Mouse (Mus musculus): Measurements from ENCODE around the gene Rassf4. TPM values are rescaled to one million over a fixed set of nuclear protein-coding genes. Genes with fewer than 3 reads are reported as not detected.

Gene Rassf4
- total and polyA plus RNA-seq, 3 experiments = 0.08 TPM; not detected in 1

- no peaks in the 10 kb centered on the region for H3K79me2 ChIP-seq (ENCODE audit: control insufficient read depth, insufficient read depth, low read length, poor library complexity)
- no peak overlapping the region for H3K27ac ChIP-seq (ENCODE audit: control insufficient read depth, low read depth, low read length)
- H3K9me3 ChIP-seq (replicated peaks; ENCODE audit: insufficient read depth, low read length) = no peaks in the 10 kb centered on the region
- H3K36me3 ChIP-seq (ENCODE audit: control insufficient read depth in 1 of 2, insufficient read depth in 2 of 2, low read length in 2 of 2) = no peaks in the 10 kb centered on the region
- H3K4me3 ChIP-seq (ENCODE audit: control insufficient read depth in 1 of 2, insufficient read depth in 1 of 2, low read depth in 2 of 2, low read length in 2 of 2) = no peak overlapping the region
- H3K9ac ChIP-seq (ENCODE audit: control insufficient read depth, low read depth, low read length, poor library complexity, severe bottlenecking) = no peak overlapping the region
- H3K4me1 ChIP-seq (ENCODE audit: control insufficient read depth in 1 of 2, insufficient read depth in 2 of 2, low read length in 2 of 2) = no peaks in the 10 kb centered on the region
- no peaks in the 10 kb centered on the region for H3K27me3 ChIP-seq (ENCODE audit: control insufficient read depth in 1 of 2, insufficient read depth in 2 of 2, low read length in 2 of 2)
- TF ChIP-seq SIN3A (IDR thresholded peaks at IDR 0.05; ENCODE audit: low read length) (no peak), JUND (IDR thresholded peaks at IDR 0.05; ENCODE audit: low read depth, low read length) (no peak), CHD2 (IDR thresholded peaks at IDR 0.05; ENCODE audit: low read length) (no peak)
- no peak for DNase-seq (ENCODE audit: low read depth, low spot score)
These were observed 41.4 kb upstream of the Rassf4 start for GRCm38 (mm10) chr6:116715166-116715565.

- no peak overlapping the region for H3K4me3 ChIP-seq (ENCODE audit: control insufficient read depth in 1 of 2, insufficient read depth in 1 of 2, low read depth in 2 of 2, low read length in 2 of 2)
- H3K4me1 ChIP-seq (ENCODE audit: control insufficient read depth in 1 of 2, insufficient read depth in 2 of 2, low read length in 2 of 2) = no peaks in the 10 kb centered on the region
- no peak overlapping the region for H3K9ac ChIP-seq (ENCODE audit: control insufficient read depth, low read depth, low read length, poor library complexity, severe bottlenecking)
- H3K36me3 ChIP-seq (ENCODE audit: control insufficient read depth in 1 of 2, insufficient read depth in 2 of 2, low read length in 2 of 2) = no peaks in the 10 kb centered on the region
- no peaks in the 10 kb centered on the region for H3K9me3 ChIP-seq (replicated peaks; ENCODE audit: insufficient read depth, low read length)
- no peaks in the 10 kb centered on the region for H3K27me3 ChIP-seq (ENCODE audit: control insufficient read depth in 1 of 2, insufficient read depth in 2 of 2, low read length in 2 of 2)
- no peak for TF ChIP-seq HCFC1 (IDR thresholded peaks at IDR 0.05; ENCODE audit: low read depth, low read length)
- no peak for TF ChIP-seq NELFE (IDR thresholded peaks at IDR 0.05; ENCODE audit: low read depth, low read length)
- no peak for TF ChIP-seq MYC (IDR thresholded peaks at IDR 0.05; ENCODE audit: low read depth, low read length)
- no peak for TF ChIP-seq KAT2A (conservative IDR thresholded peaks at IDR 0.05; ENCODE audit: low read depth, low read length)
- no peak for TF ChIP-seq ETS1 (IDR thresholded peaks at IDR 0.05; ENCODE audit: low read depth, low read length)
- no peak for TF ChIP-seq USF1 (IDR thresholded peaks at IDR 0.05; ENCODE audit: low read depth, low read length)
- no peak for TF ChIP-seq SIN3A (IDR thresholded peaks at IDR 0.05; ENCODE audit: low read length)
- TF ChIP-seq POLR2AphosphoS2 (IDR thresholded peaks at IDR 0.05; ENCODE audit: low read length) = no peak
- TF ChIP-seq MAFK (IDR thresholded peaks at IDR 0.05; ENCODE audit: borderline replicate concordance, low read depth, low read length) = no peak
- TF ChIP-seq CTCF (IDR thresholded peaks at IDR 0.05 in 2 of 3, conservative IDR thresholded peaks at IDR 0.05 in 1 of 3; ENCODE audit: control insufficient read depth in 1 of 3, insufficient read depth in 1 of 3, low read depth in 2 of 3, low read length in 3 of 3, poor library complexity in 1 of 3, severe bottlenecking in 1 of 3) = no peak
- TF ChIP-seq MAX (IDR thresholded peaks at IDR 0.05; ENCODE audit: low read length) = no peak
- no peak for TF ChIP-seq RAD21 (IDR thresholded peaks at IDR 0.05; ENCODE audit: low read depth, low read length)
- no peak for TF ChIP-seq MAZ (IDR thresholded peaks at IDR 0.05; ENCODE audit: low read depth, low read length)
- TF ChIP-seq NRF1 (IDR thresholded peaks at IDR 0.05; ENCODE audit: insufficient read depth, low read depth, low read length, poor library complexity, severe bottlenecking) = no peak
- TF ChIP-seq ZMIZ1 (IDR thresholded peaks at IDR 0.05; ENCODE audit: low read depth, low read length) = no peak
- TF ChIP-seq MXI1 (IDR thresholded peaks at IDR 0.05; ENCODE audit: low read depth, low read length) = no peak
- no peak for TF ChIP-seq MYB (IDR thresholded peaks at IDR 0.05; ENCODE audit: low read depth, low read length)
- TF ChIP-seq UBTF (IDR thresholded peaks at IDR 0.05; ENCODE audit: borderline replicate concordance, insufficient read depth, low read depth, low read length) = no peak
- no peak for TF ChIP-seq TBP (IDR thresholded peaks at IDR 0.05; ENCODE audit: low read depth, low read length)
- DNase-seq (ENCODE audit: low read depth, low spot score) = no peak
- no peaks in the 10 kb centered on the region for H3K79me2 ChIP-seq (ENCODE audit: control insufficient read depth, insufficient read depth, low read length, poor library complexity)
- H3K27ac ChIP-seq (ENCODE audit: control insufficient read depth, low read depth, low read length) = no peak overlapping the region
These were observed 40.8 kb upstream of the Rassf4 start for GRCm38 (mm10) chr6:116714576-116714975.

All from MEL (cell line).